Mouse (Mus musculus) right cerebral cortex, postnatal 14 days (tissue): ENCODE measurements around the gene Slc32a1.

Experiments
- DNase-seq: peaks from one replicate; pipeline ENCODE4 v3.0.0; 2022

Gene Slc32a1

GRCm38 (mm10) chr2:158612671-158613250, 2.2 kb downstream of the Slc32a1 start:
- no peak for DNase-seq

GRCm38 (mm10) chr2:158613541-158614417, 3.2 kb downstream of the Slc32a1 start:
- DNase-seq = peak; percentile 64

- DNase-seq = no peak
Observed at GRCm38 (mm10) chr2:158614418-158614955, 3.9 kb downstream of the Slc32a1 start.

GRCm38 (mm10) chr2:158615161-158615680, 4.7 kb downstream of the Slc32a1 start:
- DNase-seq = no peak

DNA sequence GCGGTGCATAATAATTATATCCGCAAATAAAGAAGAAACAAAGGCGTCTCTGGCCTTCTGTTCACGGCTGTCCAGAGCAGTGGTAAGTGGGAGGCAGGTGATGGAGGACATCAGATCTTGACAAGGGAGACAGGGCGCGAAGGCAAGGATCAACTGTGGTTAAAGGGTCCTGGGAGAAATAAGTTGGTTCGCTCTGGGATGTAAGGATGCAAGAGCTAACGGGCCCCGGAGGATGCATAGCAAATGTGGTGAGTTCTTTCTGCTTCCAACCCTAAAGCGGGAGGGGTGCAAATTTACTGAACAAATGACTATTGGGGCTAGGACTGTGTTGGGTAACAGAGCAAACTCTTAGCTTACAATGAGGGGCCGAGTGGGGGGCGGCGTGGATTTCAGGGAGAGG, 5.1 kb downstream of the Slc32a1 start:
- no peak for DNase-seq

- DNase-seq = no peak
Observed at GRCm38 (mm10) chr2:158616296-158616695, 5.7 kb downstream of the Slc32a1 start.

- DNase-seq = no peak
Observed at GRCm38 (mm10) chr2:158616790-158617189, 6.2 kb downstream of the Slc32a1 start.

DNA sequence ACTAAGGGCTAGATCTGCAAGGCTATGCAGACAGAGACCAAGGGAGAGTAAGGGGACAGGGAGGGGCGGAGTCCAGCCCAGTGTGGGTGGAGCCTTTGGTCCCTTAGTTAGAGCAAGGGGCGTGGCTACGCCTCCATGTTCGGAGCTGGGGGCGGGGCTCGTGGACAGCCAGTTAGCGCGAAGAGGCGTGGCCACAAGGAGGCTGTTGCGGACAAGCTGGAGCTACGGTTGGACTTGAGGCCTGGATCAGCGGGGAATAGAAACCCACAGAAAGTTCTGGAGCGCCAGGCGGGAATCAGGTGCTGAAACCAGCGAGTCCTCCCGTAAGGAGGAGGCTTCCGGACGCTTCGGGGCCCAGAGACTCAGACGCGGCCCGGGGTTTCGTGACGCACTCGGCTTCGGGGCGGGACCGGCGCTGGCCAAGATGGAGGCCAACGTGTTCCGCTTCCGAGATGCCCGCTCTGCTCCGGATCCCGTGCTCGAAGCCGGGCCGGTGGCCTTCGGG, 14.2 kb downstream of the Slc32a1 start, which contains the start of gene Actr5:
Gene Actr5, plus strand, starts transcription at position 171 of the 505 bp plus-strand sequence.
- DNase-seq = peak; percentile 89

DNA sequence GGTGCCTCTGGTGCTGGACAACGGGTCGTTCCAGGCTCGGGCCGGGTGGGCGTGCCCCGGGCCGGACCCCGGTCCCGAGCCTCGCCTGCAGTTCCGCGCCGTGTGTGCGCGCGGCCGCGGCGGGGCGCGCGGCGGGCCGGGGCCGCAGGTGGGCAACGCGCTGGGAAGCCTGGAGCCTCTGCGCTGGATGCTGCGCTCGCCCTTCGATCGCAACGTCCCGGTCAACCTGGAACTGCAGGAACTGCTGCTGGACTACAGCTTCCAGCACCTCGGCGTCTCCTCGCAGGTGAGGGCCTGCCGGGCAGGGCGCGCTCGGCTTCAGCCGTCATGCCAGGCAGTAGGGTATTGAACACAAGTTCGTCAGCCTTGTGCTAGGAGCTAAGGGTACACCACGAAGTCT, 14.7 kb downstream of the Slc32a1 start:
- no peak for DNase-seq

- DNase-seq = no peak
Observed at GRCm38 (mm10) chr2:158625697-158626096, 15.1 kb downstream of the Slc32a1 start.

DNA sequence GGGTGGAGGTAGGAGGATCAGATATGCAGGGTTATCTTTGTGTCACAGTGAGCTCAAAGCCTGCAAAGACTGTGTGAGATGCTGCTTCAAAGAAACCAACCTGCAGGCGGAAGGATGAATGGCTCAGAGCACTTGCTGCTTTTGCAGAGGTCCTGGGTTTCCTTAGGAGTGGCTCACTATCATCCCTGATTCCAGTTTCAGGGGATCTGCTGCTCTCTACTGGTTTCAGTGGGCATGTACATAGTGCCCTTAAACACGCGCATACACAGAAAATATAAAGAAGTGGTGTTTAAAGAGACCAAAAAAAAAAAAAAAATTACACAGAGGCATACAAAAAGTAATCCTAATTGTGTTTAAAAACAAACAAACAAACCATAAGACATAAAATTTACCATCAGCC, 18.3 kb downstream of the Slc32a1 start:
- no peak for DNase-seq

GRCm38 (mm10) chr2:158629414-158629813, 18.8 kb downstream of the Slc32a1 start:
- DNase-seq = no peak

DNA sequence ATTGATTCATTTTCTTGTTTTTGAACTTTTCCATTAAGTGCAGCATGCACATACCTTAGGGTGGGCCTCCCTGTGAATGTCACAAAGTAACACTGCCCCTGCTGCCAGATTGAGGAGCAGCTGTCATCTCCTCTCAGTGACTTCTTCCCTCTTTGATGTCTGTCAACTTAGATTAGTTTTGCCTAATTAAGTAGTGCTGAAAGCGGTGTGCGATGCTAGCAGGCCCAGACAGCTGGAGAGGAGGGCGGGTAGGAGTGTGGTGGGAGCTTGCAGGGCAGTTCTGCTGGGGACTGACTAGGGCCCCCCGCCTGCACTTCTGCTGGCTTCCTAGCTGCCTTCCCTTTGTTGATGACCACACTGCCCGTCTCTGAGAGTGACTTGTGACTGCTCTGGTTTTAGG, 21.3 kb downstream of the Slc32a1 start:
- no peak for DNase-seq

DNA sequence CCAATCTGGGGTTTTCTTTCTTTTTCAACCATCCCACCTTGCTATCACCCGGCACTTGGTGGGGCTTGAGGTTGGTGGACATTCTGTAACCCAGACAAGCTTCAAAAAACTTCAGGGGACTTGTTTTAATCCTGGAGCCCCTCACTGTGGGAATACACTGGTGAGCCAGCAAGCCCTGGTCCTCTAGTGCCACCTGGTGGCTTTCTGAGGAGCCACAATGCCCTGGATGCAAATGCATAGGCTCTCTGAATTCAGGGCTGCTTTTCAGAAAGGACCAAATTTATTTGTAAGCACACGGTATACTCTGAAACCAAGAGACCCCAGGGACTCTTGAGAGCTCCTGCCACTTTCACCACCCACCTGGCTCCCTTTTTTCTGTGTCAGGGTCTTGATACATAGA, 31.3 kb downstream of the Slc32a1 start:
- DNase-seq = peak; percentile 75

DNA sequence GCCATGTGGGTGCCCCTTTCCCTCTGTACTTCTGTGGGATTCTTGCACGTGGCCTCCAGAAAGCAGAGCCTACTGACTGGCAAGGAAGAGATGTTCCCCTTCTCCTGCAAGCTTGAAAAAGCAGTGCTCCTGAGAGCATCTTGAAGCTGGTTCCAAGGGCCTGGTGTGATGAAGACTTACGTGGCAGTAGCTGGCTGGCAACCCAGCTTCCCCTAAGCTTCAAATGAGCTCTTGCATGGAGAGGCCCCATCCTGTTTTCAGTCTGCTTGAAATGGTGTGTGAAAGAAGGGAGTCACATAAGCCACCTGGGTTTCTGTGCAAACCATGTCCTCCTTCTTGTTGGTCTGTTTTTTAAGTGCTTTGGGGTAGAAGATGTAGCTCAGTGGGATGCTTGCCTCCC, 32.0 kb downstream of the Slc32a1 start:
- DNase-seq = no peak

DNA sequence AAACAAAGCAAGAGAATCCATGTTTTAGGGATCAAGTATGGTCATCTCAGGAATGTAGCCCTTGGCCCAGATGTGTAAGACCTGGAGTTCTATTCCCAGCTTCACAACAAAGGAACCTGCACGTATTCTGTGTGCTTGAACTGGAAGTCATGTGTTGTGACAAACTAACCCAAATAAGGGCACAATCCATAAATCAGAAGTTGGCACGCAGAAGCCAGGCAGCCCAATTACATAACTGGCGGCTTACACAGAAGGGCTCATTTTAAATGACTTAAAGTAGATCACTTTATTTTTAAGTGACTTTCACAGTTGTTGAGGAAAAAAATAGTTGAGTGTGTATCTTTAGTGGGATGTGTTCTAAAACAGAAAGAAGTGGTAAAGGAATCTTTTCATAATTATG, 33.2 kb downstream of the Slc32a1 start:
- DNase-seq = no peak

DNA sequence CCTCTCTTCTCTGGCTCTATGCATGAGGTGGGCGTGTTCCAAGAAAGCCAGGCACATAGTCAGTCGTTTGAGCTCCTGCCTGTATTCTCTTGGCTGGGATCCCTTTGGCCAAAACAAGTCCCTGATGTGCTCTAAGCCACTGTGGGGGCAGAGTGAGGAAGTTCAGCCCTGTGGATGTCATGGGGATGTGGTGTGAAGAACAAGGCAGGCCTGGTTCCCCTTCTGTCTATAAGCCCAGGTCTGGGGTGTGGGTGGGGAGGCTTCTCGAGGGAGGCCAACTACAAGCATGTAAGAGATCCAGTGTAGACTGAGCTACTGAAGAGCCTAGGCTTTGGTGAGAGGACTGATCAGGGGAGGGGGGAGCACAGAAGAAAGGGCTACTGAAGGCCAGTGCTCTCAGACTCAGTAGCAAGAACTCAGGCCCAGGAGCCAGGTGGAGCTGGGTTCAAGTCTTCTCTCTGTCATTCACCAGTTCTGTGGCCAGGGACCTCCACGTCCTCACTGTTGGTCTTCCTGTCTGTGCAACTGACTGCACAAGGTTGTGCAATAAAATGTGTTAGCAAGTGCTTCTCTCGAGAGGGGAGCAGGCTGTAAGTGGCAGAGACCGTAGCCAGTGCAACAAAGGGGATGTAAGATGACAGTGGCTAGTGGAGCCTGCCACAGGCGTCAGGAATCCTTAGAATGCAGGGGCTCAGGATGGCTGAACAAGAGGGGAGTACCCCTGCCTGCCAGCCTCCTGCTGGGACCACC, 40.8 kb downstream of the Slc32a1 start:
- no peak for DNase-seq

- peak; percentile 88 for DNase-seq
Observed at GRCm38 (mm10) chr2:158652985-158653384, 42.4 kb downstream of the Slc32a1 start.

GRCm38 (mm10) chr2:158654717-158655116, 44.1 kb downstream of the Slc32a1 start:
- DNase-seq = no peak

DNA sequence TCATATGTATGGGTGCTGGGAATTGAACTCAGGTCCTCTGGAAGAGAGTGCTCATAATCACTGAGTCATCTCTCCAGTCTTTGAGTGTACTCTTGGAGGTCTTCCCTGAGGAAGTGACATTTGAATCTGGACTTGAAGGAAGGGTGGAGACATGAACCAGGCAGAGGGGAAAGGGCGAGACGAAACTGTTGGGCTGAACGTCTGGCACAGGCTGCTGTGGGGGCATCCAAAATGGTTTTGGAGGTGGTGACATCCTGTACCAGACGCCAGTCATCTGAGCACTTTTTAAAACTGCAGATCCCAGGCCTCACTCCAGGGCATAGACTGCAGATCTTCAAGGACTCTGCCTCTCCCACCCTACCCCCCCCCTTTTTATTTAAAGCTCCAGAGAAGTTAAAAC, 45.2 kb downstream of the Slc32a1 start:
- no peak for DNase-seq

GRCm38 (mm10) chr2:158658822-158659221, 48.3 kb downstream of the Slc32a1 start:
- DNase-seq = no peak

GRCm38 (mm10) chr2:158659346-158659745, 48.8 kb downstream of the Slc32a1 start:
- no peak for DNase-seq

DNA sequence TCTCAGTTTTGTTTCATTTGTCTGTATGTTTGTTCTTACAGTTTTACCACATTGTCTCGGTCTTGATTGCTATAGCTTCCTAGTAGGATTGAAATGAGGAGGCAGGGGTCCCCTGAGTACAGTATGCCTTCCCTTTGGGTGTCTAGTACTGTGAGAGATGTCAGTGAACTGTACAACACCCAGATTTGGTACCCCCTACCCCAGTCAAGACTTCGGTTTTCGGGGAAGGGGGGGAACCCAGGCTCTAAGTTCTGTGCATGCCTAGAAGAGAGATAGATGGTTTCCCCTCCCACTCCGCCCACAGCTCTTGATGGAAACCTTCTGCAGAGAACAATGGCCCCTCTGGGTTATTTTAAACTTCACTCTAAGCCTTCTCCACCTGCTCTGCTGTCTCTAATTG, 54.5 kb downstream of the Slc32a1 start, which contains the start of gene Ppp1r16b:
Gene Ppp1r16b, plus strand, starts transcription at position 301 of the 400 bp plus-strand sequence.
- DNase-seq = no peak
